Mouse (Mus musculus) neural tube, embryonic 13.5 days (tissue): ENCODE results near the gene Tmem150a. TPM values are rescaled to one million over a fixed set of nuclear protein-coding genes. Genes with fewer than 3 reads are reported as not detected.

Experiments used
- ATAC-seq: fragments of 200-750 bp; cut with Nextera tagmentation; 2 replicates; pipeline ENCODE4 v1.8.0; 2017; ENCODE audit warnings: low read depth, mild to moderate bottlenecking, moderate TSS enrichment, moderate library complexity
- H3K27ac ChIP-seq: fragments of 300-500 bp; sonication (generic); replicated peaks from 2 replicates; pipeline ENCODE4 v1.5.1; 2015; ENCODE audit warnings: moderate library complexity, mild to moderate bottlenecking, inconsistent platforms
- H3K27me3 ChIP-seq: fragments of 300-500 bp; sonication (generic); 2 replicates; pipeline ENCODE4 v1.6.1; 2015; ENCODE audit warnings: mild to moderate bottlenecking, inconsistent platforms
- H3K36me3 ChIP-seq: fragments of 300-500 bp; sonication (generic); 2 replicates; pipeline ENCODE4 v1.6.1; 2015; ENCODE audit warnings: mild to moderate bottlenecking, inconsistent platforms
- H3K4me1 ChIP-seq: fragments of 300-500 bp; sonication (generic); replicated peaks from 2 replicates; pipeline ENCODE4 v1.6.1; 2015; ENCODE audit warnings: inconsistent platforms
- H3K4me2 ChIP-seq: fragments of 300-500 bp; sonication (generic); 2 replicates; pipeline ENCODE4 v1.6.1; 2015; ENCODE audit warnings: inconsistent platforms, mild to moderate bottlenecking, moderate library complexity
- H3K4me3 ChIP-seq: fragments of 300-500 bp; sonication (generic); 2 replicates; pipeline ENCODE4 v1.5.1; 2015; ENCODE audit warnings: mild to moderate bottlenecking, inconsistent platforms
- H3K9ac ChIP-seq: fragments of 300-500 bp; sonication (generic); 2 replicates; pipeline ENCODE4 v1.6.1; 2015; ENCODE audit warnings: moderate library complexity, mild to moderate bottlenecking, inconsistent platforms
- H3K9me3 ChIP-seq: fragments of 300-500 bp; sonication (generic); 2 replicates; pipeline ENCODE4 v1.6.1; 2016; ENCODE audit warnings: inconsistent platforms
- WGBS: fragments of 180-500 bp; shearing (Covaris S2); methylation state at CpG from one replicate; pipeline ENCODE4 v1.1.7; 2015; 5-methylcytosine and 5-hydroxymethylcytosine counted together
- polyA plus RNA-seq: library from polyadenylated mRNA; unstranded; fragments of >200 nt; fragmentation: Nextera tagmentation; extraction: Ambion mirVana; gene quantifications from 2 replicates; pipeline ENCODE4 v1.2.1, GENCODE M21; 2015

The Tmem150a gene
- polyA plus RNA-seq, 1 experiment from 2014 or later: 21.4 TPM

DNA sequence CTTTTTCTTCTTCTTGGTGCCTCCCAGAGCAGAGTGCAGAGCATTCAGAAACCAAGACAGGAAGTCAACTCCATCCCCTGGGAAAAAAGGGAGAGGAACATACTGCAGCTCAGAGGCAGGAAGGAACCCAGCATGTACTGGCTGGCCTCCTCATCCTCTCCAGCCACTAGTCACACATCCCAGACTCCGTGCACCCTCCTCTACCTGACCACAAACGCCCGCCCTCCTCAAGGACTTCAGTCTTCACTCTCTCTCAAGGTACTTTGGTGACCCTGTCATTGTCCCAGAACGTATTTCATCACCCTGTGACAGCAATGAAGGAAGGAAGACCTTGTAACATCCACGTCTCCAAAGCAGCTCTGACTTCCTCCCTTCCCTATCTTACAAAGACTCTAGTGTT is 22.1 kb upstream of the Tmem150a start:
- H3K9me3 ChIP-seq: no peaks in the 10 kb centered on the region
- H3K27ac ChIP-seq: no peak overlapping the region
- no peak overlapping the region for H3K4me2 ChIP-seq
- WGBS: 82% methylated on average over 5 of the region's 5 CpGs
- H3K36me3 ChIP-seq: peaks cover 96% of the 10 kb centered on the region
- no peaks in the 10 kb centered on the region for H3K4me1 ChIP-seq
- H3K9ac ChIP-seq: no peak overlapping the region
- no peak overlapping the region for H3K4me3 ChIP-seq
- H3K27me3 ChIP-seq: no peaks in the 10 kb centered on the region
- no peak for ATAC-seq

DNA sequence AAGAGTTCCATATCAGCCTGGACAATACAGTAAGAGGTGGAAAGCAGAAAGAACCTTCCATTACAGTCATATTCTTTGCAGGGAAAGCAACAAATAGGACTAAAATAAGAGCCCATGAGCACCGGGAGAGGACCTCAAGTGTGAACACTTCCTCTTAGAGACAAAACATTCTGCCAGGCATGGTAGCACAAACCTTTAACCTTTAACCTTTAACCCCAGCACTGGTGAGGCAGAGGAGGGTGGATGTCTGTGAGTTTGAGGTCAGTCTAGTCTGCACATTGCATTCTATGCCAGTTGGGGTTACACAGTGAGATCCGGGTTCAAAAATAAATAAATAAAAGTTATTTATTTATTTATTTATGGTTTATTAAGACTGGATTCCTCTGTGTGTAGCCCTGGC is 14.8 kb upstream of the Tmem150a start:
- H3K4me3 ChIP-seq: no peak overlapping the region
- H3K27ac ChIP-seq: no peak overlapping the region
- H3K27me3 ChIP-seq: no peaks in the 10 kb centered on the region
- H3K36me3 ChIP-seq: peaks cover 43% of the 10 kb centered on the region
- no peak for ATAC-seq
- H3K4me2 ChIP-seq: no peak overlapping the region
- H3K9me3 ChIP-seq: no peaks in the 10 kb centered on the region
- peaks cover 15% of the 10 kb centered on the region for H3K4me1 ChIP-seq
- WGBS: 74% methylated on average over 2 of the region's 2 CpGs
- no peak overlapping the region for H3K9ac ChIP-seq

DNA sequence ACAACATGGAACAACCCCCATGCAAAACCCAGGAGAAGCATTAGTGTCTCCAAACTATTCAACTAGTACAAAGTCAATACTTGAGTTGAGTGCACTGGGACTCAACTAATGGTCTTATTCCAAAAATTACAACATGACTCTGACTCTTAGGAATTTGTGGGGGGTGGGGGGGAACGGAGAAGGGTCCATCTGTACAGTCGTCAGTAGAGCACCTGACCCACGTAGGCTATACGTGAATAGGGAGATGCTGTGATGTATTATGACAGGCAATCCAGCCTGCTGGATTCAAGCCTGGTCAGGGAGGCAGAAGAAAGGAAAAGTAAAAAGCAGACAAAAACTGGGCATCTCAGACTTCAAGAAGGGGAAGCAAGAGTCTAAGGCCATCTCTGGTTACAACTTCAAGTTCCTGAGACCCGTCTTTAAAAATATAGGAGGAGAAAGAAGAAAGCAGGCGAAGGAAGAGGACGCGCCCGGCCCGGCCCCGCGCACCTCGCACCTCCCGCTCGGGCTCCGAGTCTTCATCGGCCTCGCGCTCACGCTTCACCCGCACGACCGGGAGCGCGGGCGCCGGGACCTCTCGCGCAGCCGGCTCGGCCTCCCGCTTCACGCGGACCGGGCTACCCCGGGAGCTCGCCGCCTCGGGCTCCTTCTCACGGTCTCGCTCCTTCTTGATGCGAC is 10.7 kb upstream of the Tmem150a start:
- Histone ChIP-seq H3K4me1 (peaks cover 42% of the 10 kb centered on the region), H3K9ac (peak overlapping the region; percentile 85), H3K9me3 (no peaks in the 10 kb centered on the region), H3K4me2 (peak overlapping the region; percentile 85), H3K4me3 (peak overlapping the region; percentile 85), H3K27me3 (no peaks in the 10 kb centered on the region), H3K36me3 (peaks cover 12% of the 10 kb centered on the region), H3K27ac (peak overlapping the region; percentile 74)
- under 1% methylated on average over 41 of the region's 42 CpGs for WGBS
- peak; percentile 57 for ATAC-seq

DNA sequence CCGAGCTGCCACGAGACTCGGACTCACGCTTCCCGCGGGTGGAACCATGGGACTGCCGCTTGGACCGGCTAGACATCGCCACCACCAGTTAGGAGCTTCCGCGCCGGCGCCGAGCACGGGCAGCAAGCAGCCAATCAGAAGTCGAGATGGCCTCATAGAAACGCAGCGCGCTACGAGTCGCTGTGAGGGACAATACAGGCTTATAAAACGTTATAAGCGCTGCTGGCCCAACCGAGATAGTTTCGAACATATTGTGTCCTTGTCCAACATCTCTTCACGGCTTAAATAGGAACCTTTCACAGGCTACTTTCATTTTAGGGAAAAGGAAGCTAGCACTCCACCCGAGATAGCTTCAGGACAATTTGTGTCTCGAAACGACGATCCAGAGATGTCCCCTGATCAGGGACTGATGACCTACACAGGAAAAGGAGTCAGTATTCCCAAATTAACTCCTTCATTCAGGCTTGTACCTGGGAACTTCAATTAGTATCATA is 10.1 kb upstream of the Tmem150a start, which contains the start of gene Usp39:
Gene Usp39, minus strand, starts transcription at position 111 of the 494 bp plus-strand sequence.
- peak within 1 kb of the TSS; percentile 76 for H3K27ac ChIP-seq
- under 1% methylated on average over 30 of the region's 30 CpGs for WGBS

DNA sequence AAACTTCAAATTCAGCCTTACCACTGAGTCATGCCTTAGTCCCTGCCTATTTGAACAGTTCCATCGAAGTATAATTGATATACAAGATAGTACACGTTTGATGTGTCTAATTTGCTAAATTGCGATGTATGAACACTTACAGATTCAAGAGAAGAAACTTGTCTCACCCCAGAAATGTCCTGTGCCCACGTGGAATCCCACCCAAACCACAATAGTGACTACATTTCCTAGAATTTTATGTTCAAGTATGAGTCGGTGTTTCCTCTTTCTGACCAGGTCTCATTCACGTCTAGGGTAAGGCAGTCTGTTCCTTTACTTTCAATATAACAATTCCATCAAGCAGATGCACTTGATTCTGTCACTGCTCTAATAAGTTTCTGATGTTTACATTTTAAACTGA is 9.6 kb upstream of the Tmem150a start:
- no peaks in the 10 kb centered on the region for H3K27me3 ChIP-seq
- peaks cover 22% of the 10 kb centered on the region for H3K36me3 ChIP-seq
- WGBS: 55% methylated on average over 6 of the region's 6 CpGs
- ATAC-seq: no peak
- H3K27ac ChIP-seq: no peak overlapping the region
- no peaks in the 10 kb centered on the region for H3K9me3 ChIP-seq
- H3K9ac ChIP-seq: peak overlapping the region; percentile 85
- H3K4me3 ChIP-seq: peak overlapping the region; percentile 85
- peak overlapping the region; percentile 85 for H3K4me2 ChIP-seq
- peaks cover 42% of the 10 kb centered on the region for H3K4me1 ChIP-seq

More for the DNA sequence above, 10.1 kb upstream of the Tmem150a start, which contains the start of gene Usp39:
- Histone ChIP-seq H3K4me2 (peak within 1 kb of the TSS; percentile 85), H3K36me3 (peaks cover 18% of the 10 kb centered on the region), H3K9me3 (no peaks in the 10 kb centered on the region), H3K4me1 (peaks cover 42% of the 10 kb centered on the region), H3K9ac (peak within 1 kb of the TSS; percentile 85), H3K27me3 (no peaks in the 10 kb centered on the region), H3K4me3 (peak within 1 kb of the TSS; percentile 85)
- peak; percentile 84 for ATAC-seq

DNA sequence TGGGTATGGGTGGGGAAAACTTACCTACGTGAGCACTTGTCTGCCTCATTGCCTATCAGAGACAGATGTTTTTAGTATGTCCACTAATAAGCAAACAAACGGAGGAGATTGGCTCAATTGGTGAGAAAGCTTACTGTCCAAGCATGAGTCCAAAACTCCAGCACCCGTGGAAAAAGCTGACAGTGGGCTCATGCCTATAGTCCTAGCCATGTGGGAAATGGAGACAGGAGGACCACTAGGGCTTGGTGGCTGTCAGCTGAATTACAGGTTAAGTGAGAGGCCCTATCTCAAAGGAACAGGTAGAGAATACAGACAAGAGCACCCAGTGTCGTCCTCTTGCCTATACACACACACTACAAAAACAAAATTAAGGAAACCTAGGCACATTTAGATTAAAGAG is 9.0 kb upstream of the Tmem150a start:
- no peak overlapping the region for H3K9ac ChIP-seq
- no peaks in the 10 kb centered on the region for H3K27me3 ChIP-seq
- no peak overlapping the region for H3K4me2 ChIP-seq
- peaks cover 28% of the 10 kb centered on the region for H3K36me3 ChIP-seq
- no peaks in the 10 kb centered on the region for H3K9me3 ChIP-seq
- WGBS: 88% methylated on average over 4 of the region's 4 CpGs
- H3K27ac ChIP-seq: no peak overlapping the region
- no peak for ATAC-seq
- peaks cover 42% of the 10 kb centered on the region for H3K4me1 ChIP-seq
- peak overlapping the region; percentile 90; the same call in 1 of the 2 replicates for H3K4me3 ChIP-seq

DNA sequence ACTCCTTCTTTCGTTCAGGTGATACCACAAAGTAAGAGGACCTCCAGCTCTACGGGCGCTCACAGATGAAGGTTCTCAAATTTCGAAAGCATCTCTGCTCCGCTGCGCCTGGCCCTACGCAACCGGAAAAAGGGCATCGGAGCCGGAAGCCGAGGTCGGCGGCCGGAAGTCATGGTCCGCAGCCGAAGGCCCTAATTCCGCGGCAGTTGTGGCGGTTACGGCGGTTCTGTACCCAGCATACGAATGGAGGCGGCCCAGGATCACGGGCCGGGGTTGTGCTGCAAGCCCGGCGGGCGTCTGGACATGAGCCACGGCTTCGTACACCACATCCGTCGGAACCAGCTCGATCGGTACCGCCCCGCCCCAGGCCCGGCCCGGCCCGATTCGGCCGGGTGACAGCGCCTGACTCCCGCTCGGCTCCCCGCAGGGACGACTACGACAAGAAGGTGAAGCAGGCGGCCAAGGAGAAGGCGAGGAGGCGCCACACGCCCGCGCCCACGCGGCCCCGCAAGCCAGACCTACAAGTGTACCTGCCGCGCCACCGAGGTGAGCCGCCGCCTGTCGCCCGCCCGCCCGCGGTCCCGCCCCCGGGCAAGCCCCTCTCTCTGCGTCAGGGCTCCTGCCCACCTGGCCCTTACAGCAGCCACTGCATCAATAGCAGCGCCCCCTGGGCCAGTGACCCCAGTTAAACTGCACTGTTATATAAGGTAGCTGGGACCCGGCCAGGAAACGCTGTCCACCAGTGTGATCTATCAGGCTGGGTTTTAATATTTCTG is 7.9 kb upstream of the Tmem150a start, which contains the start of gene 0610030E20Rik:
Gene 0610030E20Rik, plus strand, starts transcription at position 152 of the 776 bp plus-strand sequence.
- Histone ChIP-seq H3K9ac (peak within 1 kb of the TSS; percentile 96), H3K4me2 (peak within 1 kb of the TSS; percentile 96), H3K27me3 (no peaks in the 10 kb centered on the region), H3K4me3 (peak within 1 kb of the TSS; percentile 90), H3K27ac (peak within 1 kb of the TSS; percentile 90), H3K4me1 (peaks cover 42% of the 10 kb centered on the region), H3K9me3 (no peaks in the 10 kb centered on the region), H3K36me3 (peaks cover 28% of the 10 kb centered on the region)
- peak; percentile 74 for ATAC-seq
- under 1% methylated on average over 72 of the region's 72 CpGs for WGBS

DNA sequence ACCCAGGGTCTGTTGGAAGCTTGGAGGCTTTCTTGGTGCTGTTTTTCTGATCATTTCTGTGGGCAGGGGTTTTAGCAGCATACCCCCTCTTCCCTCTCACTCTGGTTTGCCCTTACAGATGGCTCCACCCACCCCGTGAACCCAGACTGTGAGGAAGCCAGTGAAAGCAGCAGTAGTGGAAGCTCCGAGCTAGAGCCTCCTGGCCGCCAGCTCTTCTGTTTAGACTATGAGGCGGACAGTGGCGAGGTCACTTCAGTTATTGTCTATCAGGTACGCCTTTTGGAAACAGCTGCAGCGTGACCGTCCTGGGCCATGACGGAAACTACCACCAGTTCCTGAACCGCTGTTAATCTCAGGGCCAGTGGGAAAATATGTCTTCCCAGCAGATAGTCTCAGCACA is 6.8 kb upstream of the Tmem150a start:
- H3K4me2 ChIP-seq: peak overlapping the region; percentile 96
- H3K4me3 ChIP-seq: peak overlapping the region; percentile 90
- peaks cover 41% of the 10 kb centered on the region for H3K4me1 ChIP-seq
- H3K36me3 ChIP-seq: peaks cover 28% of the 10 kb centered on the region
- no peak overlapping the region for H3K27ac ChIP-seq
- H3K9me3 ChIP-seq: no peaks in the 10 kb centered on the region
- WGBS: 81% methylated on average over 10 of the region's 10 CpGs
- no peaks in the 10 kb centered on the region for H3K27me3 ChIP-seq
- no peak for ATAC-seq
- peak overlapping the region; percentile 96 for H3K9ac ChIP-seq

DNA sequence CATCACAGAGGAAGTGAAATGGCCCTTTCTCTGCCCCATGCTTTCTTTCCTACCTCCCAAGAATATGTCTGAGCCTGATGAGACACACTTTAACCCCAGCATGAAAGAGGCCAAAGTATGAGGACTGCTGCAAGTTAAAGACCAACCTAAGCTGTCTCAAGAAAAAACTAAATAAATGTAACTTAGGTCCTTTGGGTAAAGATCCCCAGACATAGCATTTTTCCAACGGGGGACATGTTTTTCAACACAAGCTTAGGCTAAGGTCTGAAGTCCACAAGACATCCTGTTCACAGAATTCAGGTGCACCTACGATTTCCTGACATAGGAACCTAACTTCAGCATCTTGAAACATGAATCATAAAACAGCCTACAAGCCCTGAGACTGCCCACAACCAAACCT is 5.0 kb upstream of the Tmem150a start:
- no peak for ATAC-seq
- Histone ChIP-seq H3K9me3 (no peaks in the 10 kb centered on the region), H3K4me1 (peaks cover 39% of the 10 kb centered on the region), H3K9ac (no peak overlapping the region), H3K4me3 (no peak overlapping the region), H3K27me3 (no peaks in the 10 kb centered on the region), H3K27ac (no peak overlapping the region), H3K36me3 (peaks cover 28% of the 10 kb centered on the region), H3K4me2 (no peak overlapping the region)
- WGBS: 90% methylated on average over 2 of the region's 2 CpGs

DNA sequence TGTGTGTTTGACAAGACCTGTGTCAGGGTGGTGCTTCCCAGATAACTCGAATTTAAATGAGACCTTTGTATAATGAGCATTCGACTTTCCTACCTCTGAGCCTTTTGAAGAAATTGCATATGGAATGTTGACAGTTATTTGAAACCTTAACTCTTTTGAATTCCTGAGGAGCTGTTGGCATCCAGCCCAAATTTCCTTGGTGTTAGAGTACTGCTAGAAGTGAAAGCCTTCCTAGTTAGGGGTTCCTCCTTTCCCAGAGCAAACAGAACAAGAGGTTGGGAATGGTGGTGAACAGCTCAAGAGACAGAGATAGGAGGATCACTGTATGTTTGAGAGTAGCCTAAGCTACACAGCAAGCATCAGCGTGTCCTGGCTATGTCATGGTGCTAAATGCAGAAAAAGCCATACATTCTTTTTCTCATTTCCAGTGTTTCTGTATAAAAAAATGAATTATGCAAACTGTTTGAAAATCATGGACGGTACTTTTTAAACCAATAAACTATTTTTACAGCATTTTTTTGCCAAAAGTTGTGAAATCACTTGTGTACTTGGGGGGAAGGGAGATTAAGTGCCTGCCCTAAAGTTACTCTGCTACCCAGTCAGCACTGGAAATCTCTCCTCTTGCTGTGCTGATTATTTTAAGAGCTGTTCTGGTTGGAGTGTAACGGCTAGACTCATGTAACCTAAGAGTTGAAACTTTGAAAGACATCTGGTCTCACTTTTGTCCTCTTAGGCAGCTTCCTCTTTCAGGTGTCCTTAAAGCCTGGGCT is 2.4 kb upstream of the Tmem150a start:
- no peaks in the 10 kb centered on the region for H3K9me3 ChIP-seq
- H3K27me3 ChIP-seq: no peaks in the 10 kb centered on the region
- no peak overlapping the region for H3K9ac ChIP-seq
- peaks cover 40% of the 10 kb centered on the region for H3K4me1 ChIP-seq
- no peak for ATAC-seq
- H3K4me3 ChIP-seq: no peak overlapping the region
- 81% methylated on average over 5 of the region's 5 CpGs for WGBS
- peaks cover 33% of the 10 kb centered on the region for H3K36me3 ChIP-seq
- H3K4me2 ChIP-seq: no peak overlapping the region
- H3K27ac ChIP-seq: no peak overlapping the region

DNA sequence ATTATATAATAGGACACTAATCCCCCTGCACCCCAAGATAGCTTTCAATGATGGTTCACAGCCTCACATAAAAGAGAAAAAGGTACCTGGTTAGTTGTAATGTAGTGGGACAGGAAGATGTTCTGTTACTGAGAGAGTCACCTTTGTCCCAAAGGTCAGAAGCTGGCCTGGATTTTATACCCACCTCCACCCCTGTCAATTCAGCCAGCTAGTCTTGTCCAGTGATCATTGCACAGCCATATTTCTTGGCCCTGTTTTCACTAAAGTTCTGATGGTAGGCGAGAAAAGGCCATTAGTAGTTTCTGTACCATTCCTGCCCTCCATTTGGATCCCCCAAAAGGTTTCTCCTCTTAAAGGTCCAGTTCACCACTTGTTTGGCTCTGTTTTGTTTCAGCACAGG is 1.2 kb upstream of the Tmem150a start:
- Histone ChIP-seq H3K4me3 (no peak overlapping the region), H3K36me3 (peaks cover 41% of the 10 kb centered on the region), H3K4me2 (no peak overlapping the region), H3K9me3 (no peaks in the 10 kb centered on the region), H3K9ac (no peak overlapping the region), H3K27me3 (no peaks in the 10 kb centered on the region), H3K4me1 (peaks cover 28% of the 10 kb centered on the region), H3K27ac (no peak overlapping the region)
- no peak for ATAC-seq
- WGBS: 80% methylated on average over 1 of the region's 1 CpGs
